Mouse (Mus musculus): ENCODE measurements around the gene Slc8a1.

The Slc8a1 gene

GRCm38 (mm10) chr17:81336024-81336754 is 402.0 kb downstream of the Slc8a1 start:
- no peak for DNase-seq (ENCODE audit: low read depth)

GRCm38 (mm10) chr17:81335526-81335925 is 402.7 kb downstream of the Slc8a1 start:
- no peak for DNase-seq (ENCODE audit: low read depth)

Measured in naive thymus-derived CD4-positive, alpha-beta T cell, adult 2 months (primary cell).